Mouse (Mus musculus) thymus, adult 2 months (tissue): ENCODE measurements at regions not wholly inside any gene's neighbourhood (a gene's known extent, or its start where the extent isn't known, plus 50 kb on each side); places are given as distances from the start of the nearest gene placed in this dataset.

Experiments used
- DNase-seq: peaks from one replicate; pipeline ENCODE4 v3.0.0; 2021
- H3K27ac ChIP-seq: fragments of 200-500 bp; 2 replicates; pipeline ENCODE4 v1.5.1; 2012; ENCODE audit warnings: low read length, control low read depth; ENCODE audit not compliant: control insufficient read depth, insufficient read depth
- H3K27me3 ChIP-seq: fragments of 200-500 bp; 2 replicates; pipeline ENCODE4 v1.6.1; 2012; ENCODE audit warnings: mild to moderate bottlenecking, low read length, moderate library complexity, mixed read lengths; ENCODE audit not compliant: control insufficient read depth, insufficient read depth
- H3K36me3 ChIP-seq: fragments of 200-500 bp; 2 replicates; pipeline ENCODE4 v1.6.1; 2012; ENCODE audit warnings: mild to moderate bottlenecking, low read length, moderate library complexity; ENCODE audit not compliant: control insufficient read depth, insufficient read depth
- H3K4me1 ChIP-seq: fragments of 200-500 bp; replicated peaks from 2 replicates; pipeline ENCODE4 v1.6.1; 2012; ENCODE audit warnings: low read length; ENCODE audit not compliant: control insufficient read depth, insufficient read depth
- H3K4me3 ChIP-seq: fragments of 200-500 bp; 2 replicates; pipeline ENCODE4 v1.5.1; 2012; ENCODE audit warnings: mild to moderate bottlenecking, low read length, control low read depth, moderate library complexity; ENCODE audit not compliant: control insufficient read depth, insufficient read depth
- CTCF ChIP-seq: fragments of 200-500 bp; IDR thresholded peaks from 2 replicates; pipeline ENCODE4 v1.5.1; 2012; ENCODE audit warnings: mild to moderate bottlenecking, control low read depth, low read length, moderate library complexity, borderline replicate concordance; ENCODE audit not compliant: control insufficient read depth, poor library complexity, insufficient read depth; ENCODE audit errors: extremely low read depth
- POLR2A ChIP-seq: fragments of 200-500 bp; IDR thresholded peaks from 2 replicates; pipeline ENCODE4 v1.6.1; 2012; ENCODE audit warnings: mild to moderate bottlenecking, low read length, control low read depth, moderate library complexity; ENCODE audit not compliant: control insufficient read depth, poor library complexity, insufficient read depth; ENCODE audit errors: extremely low read depth
- WGBS: fragments of 180-500 bp; shearing (Covaris S2); methylation state at CpG from one replicate; pipeline ENCODE4 v1.1.7; 2018; 5-methylcytosine and 5-hydroxymethylcytosine counted together

DNA sequence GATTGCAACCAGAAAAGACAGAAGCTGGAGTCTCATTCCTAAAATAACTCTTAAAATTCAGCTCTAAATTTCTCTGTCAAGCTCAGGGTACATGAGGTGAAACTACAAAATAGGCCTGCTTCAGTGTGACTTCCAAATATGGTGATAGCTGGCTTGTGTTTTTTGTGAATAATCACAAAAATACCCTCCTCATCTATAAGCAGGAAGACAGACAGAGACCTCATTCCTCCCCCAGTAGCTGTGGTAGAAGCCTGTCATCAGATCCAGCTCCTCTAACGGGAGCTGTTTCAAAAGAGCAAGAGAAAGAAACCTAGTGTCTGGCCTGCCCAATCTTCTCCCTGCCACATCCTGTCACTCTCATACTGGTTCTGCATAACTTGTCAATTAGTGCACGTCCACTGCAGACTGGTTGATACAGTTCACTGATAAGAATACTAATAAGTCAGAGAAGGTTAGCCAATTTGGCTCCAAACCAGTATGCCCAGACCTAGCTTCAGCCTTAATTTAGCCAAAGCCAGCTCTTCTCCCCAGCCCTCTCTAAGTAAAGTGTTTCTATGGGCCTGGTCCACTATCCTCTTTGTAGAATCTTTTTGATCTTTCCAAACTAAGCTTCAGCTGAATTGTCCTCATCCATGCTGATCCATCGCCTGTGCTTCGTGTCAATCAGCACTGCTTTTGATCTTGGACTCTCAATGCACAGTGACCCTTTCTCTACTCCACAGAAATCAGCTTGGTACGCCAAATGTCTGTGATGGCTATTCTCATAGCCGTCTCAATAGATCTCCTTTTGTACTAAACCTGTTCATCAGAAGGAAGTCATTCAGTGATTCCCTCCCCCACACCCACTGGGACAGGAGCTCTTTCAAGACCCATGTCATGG lies 160.6 kb downstream of the Fam84b start:
- H3K36me3 ChIP-seq, result no peaks in the 10 kb centered on the region
- 80% methylated on average over 6 of the region's 6 CpGs for WGBS
- no peak overlapping the region for H3K27ac ChIP-seq
- H3K4me1 ChIP-seq, result no peaks in the 10 kb centered on the region
- DNase-seq, result no peak
- no peak overlapping the region for H3K4me3 ChIP-seq
- no peaks in the 10 kb centered on the region for H3K27me3 ChIP-seq
- TF ChIP-seq CTCF (no peak), POLR2A (no peak)

DNA sequence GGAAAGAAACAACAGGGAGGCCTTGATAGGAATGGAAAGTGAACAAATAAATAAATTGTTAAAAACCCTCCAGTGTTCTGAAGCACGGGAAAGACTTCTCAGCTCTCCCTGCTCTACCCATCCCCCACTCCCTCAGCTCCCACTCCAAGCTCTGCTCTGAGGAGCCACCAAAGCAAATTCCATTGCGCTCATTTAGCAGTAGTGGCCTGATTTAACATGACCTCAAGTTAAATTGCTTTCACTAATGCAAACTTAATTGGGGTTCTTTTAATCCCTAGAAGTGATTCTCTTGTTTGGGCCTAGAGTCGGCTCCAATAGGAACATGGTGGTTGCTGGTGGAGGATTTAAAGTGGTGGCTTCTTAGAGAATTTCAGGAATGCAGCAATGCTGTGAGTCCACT lies 161.4 kb downstream of the Fam84b start:
- H3K4me3 ChIP-seq, result no peak overlapping the region
- WGBS, result 93% methylated on average over 3 of the region's 3 CpGs
- H3K27ac ChIP-seq, result no peak overlapping the region
- TF ChIP-seq POLR2A (no peak), CTCF (no peak)
- H3K36me3 ChIP-seq, result no peaks in the 10 kb centered on the region
- H3K27me3 ChIP-seq, result no peaks in the 10 kb centered on the region
- DNase-seq, result no peak
- no peaks in the 10 kb centered on the region for H3K4me1 ChIP-seq

DNA sequence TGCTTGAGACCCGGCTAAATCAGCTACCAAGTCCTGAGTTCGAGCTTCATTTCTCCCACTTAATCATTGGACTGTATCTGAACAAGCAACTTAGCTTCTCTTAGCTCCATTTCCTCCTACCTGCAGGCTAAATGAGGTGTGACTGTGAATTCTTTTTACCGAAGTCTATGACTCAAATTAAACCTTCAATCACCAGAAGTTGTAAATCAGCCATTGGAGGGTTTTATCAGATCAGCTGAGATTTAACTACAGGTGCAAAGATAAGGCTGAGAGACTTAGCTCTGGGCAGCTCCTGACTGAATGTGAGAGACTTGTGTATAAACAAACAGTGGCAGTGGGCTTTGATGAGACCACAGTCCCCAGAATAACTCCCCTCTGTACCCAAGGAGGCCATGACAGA lies 176.2 kb downstream of the Fam84b start:
- H3K27ac ChIP-seq, result no peak overlapping the region
- WGBS, result 83% methylated on average over 3 of the region's 3 CpGs

GRCm38 (mm10) chr15:60657572-60657971 lies 196.0 kb downstream of the Fam84b start:
- Histone ChIP-seq H3K36me3 (no peaks in the 10 kb centered on the region), H3K4me1 (no peaks in the 10 kb centered on the region), H3K27ac (no peak overlapping the region), H3K4me3 (no peak overlapping the region), H3K27me3 (no peaks in the 10 kb centered on the region)
- no peak for TF ChIP-seq POLR2A
- TF ChIP-seq CTCF, result no peak
- WGBS, result 87% methylated on average over 7 of the region's 7 CpGs
- no peak for DNase-seq

More for the DNA sequence above, 176.2 kb downstream of the Fam84b start:
- Histone ChIP-seq H3K36me3 (no peaks in the 10 kb centered on the region), H3K4me3 (no peak overlapping the region), H3K27me3 (no peaks in the 10 kb centered on the region), H3K4me1 (no peaks in the 10 kb centered on the region)
- no peak for DNase-seq
- TF ChIP-seq POLR2A (no peak), CTCF (no peak)

DNA sequence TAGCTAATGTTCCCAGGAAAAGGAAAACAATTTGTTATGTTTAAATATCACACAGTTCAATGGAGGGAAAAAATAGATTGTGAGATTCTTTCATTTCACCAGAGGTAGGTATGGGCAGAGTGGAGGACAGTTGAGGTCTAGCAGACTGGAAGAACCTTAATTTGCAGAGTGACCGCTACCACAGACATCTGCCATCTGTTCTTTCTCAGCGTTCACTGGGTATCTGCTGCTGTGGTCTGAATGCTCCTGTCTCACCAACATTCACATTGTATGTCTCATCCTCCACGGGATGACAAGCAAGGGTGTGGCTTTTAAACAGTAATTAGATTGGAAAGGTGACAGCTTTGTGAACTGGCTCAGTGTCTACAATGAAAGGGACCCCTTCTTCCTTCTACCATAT lies 198.5 kb downstream of the Fam84b start:
- H3K27me3 ChIP-seq, result no peaks in the 10 kb centered on the region
- no peaks in the 10 kb centered on the region for H3K4me1 ChIP-seq
- WGBS, result 90% methylated on average over 3 of the region's 3 CpGs
- no peak overlapping the region for H3K4me3 ChIP-seq
- no peak overlapping the region for H3K27ac ChIP-seq
- H3K36me3 ChIP-seq, result no peaks in the 10 kb centered on the region
- no peak for DNase-seq
- no peak for TF ChIP-seq POLR2A
- TF ChIP-seq CTCF, result no peak

DNA sequence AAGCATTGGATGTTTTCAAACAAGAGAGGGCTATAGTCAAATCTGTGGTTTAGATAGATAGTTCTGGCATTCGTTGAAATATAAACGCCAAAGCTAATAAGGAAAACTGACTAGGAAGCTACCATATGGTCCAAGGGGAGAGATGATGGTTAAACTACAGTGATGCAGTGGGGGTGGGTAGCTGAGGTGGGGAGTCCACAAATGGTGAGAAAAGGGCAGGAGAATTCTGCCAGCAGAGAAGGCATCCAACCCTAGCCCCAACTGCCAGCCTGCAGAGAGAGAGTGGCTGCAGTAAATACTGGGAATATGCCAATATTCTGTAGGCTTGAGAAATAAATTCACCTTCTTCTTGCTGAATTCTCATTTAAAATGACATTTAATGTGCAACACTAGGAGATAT lies 204.3 kb downstream of the Fam84b start:
- Histone ChIP-seq H3K4me1 (no peaks in the 10 kb centered on the region), H3K27me3 (no peaks in the 10 kb centered on the region), H3K4me3 (no peak overlapping the region), H3K36me3 (no peaks in the 10 kb centered on the region), H3K27ac (no peak overlapping the region)
- DNase-seq, result no peak
- WGBS, result 99% methylated on average over 2 of the region's 2 CpGs
- TF ChIP-seq CTCF (no peak), POLR2A (no peak)

DNA sequence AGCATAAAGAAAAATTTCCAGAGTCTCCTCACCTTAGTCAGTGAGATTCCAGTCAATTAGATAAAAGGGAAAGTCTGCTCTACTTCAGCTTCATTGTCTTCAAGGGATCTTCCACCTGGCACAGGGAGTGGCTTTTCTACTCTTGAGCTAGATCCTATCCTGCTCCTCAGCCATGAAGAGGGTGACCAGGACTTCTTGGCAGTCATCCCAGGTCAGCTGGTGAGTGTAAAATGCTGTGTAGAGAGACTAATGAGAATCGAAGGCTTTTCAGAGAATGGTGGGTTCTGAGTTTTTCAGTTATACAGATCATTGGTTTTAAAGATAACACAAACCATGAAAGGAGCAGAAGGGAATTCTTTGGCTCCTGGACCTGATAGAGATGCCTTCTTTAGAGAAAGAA lies 211.8 kb downstream of the Fam84b start:
- Histone ChIP-seq H3K36me3 (no peaks in the 10 kb centered on the region), H3K4me1 (no peaks in the 10 kb centered on the region), H3K4me3 (no peak overlapping the region), H3K27ac (no peak overlapping the region), H3K27me3 (no peaks in the 10 kb centered on the region)
- no peak for TF ChIP-seq POLR2A
- TF ChIP-seq CTCF, result no peak
- 97% methylated on average over 1 of the region's 1 CpGs for WGBS
- DNase-seq, result no peak
